Mouse (Mus musculus): ENCODE measurements around the gene Gm10065.

Gene Gm10065

GRCm38 (mm10) chr13:21435476-21435875, 43.8 kb downstream of the Gm10065 start:
- DNase-seq (ENCODE audit: low read depth, low spot score), result no peak
